Mouse (Mus musculus): ENCODE data around the gene Eipr1. TPM values are rescaled to one million over a fixed set of nuclear protein-coding genes. Genes with fewer than 3 reads are reported as not detected.

Eipr1 gene
- total RNA-seq, 2 experiments from 2014 or later = 14.8 to 15.5 TPM

DNA sequence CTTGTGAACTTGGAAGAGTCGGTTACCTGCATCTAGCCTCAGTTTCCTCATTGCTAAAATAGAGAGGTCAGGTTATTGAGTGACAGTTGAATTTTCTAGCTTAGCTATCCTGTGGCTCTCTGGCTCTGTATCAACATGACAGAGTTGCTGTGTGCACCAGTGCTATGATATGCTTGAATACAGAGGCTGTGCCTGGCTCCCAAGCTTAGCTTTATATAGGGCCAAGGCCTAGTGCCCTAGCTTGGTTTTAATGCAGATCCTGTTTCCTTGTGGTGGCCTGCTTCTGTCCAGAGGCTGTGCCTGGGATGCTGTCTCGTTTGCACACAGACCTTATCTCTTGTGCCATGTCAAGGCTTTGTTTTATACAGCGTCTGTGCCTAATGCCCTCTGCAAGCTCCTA is 66.3 kb downstream of the Eipr1 start:
- no peak for DNase-seq

DNA sequence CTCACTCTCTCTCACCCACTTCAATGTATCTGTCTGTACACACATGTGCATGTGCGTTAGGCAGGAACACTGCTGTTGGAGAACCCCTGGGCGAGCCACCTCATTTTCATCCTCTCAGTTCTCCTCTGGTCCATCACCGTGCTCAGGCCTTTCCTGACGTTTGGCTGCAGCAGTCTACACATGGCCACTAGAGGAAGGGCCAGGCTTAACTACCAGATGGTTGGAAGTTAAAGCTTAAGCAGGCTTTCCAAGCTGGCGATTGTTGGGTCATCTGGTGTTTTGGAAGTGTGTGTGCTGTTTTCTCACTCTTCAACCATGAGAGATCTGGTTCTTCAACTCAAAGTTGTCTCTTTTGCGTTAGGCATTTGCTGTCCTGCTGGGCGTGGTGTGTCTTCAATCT is 71.9 kb downstream of the Eipr1 start:
- DNase-seq = no peak

DNA sequence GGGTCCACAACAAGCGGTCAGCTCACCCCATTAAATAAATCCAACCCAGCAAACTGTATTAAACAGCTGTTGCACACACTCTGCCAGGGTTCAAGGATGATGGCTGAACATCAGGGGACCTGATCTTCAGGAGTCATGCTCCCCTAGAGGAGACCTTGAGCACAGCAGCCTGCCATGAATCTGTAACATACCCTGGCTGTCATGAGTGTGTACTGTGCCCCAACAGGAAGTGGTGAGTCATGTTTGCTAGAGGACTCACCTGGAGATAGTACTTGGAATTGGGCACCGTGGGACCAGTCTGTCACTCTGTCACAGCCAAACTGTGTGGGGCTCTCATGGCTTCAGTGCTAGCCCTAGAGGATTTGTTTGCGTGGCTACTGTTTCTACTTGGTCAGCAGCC is 77.9 kb downstream of the Eipr1 start:
- no peak for DNase-seq

DNA sequence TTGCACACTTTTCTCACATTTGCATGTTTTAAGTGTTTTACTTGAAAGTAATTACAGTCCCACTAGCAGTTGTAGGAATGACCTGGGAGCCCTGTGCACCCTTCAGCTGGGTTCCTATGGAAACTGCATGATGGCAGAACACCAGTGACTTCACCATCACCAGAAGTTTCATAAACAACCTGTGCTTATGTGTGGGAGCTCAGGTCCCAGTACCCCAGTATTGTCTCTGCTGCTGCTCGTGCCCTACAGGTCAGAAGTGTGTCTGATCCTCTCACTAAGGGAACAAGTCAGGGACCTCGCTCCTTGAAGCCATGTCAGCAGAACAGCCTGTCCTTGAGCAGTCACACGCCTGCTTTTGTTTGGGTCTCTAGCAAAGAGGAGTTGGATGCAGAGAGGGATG is 78.9 kb downstream of the Eipr1 start:
- DNase-seq = no peak

DNA sequence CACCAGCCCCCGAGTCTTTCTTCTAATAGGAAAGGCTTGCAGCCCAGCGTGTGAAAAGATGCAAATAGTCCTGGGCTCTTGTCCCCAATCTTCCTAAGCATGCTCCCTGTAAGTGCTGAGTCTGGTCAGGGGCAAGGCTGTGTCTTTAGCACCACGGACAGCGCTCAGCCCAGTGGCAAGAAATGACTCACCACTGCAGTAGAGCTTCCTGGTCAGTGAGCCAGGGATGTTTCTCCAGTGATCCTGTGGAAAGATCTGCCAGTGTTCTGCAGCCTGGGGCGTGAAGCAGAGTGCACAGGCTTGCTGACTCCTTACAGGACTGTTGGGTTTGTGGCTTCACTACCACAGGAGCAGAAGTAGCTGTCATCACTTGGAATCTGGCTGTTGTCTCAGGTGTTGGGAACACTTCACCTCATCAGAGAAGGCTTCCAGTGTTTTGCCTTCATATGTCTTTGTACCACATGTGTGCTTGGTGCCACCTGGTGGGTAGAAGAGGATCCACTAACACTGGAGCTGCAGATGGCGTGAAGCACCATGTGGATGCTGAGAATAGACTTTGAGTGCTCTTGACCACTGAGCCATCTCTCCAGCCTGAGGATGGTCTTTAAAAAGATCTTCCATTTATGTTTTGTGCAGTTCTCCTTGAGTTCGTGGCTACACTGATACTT is 79.6 kb downstream of the Eipr1 start:
- DNase-seq = peak; percentile 83

DNA sequence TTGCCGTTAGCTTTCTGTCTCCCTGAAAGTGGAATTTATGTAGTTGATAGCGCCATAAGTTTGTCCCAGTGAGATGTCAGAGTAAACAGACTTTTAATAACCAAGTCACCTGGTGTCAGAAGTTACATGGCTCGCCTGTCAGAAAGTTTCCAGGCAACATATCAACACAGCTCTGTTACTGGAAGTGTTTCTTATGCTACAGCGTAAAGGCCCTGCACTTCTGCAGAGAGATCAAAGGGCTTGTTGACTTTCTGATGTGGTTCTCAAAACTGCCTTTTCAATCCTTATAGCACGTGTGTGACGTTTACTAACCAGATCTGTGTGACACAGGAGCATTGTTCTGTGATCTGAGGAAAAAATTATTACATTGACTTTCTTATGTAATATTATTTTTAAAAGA is 82.7 kb downstream of the Eipr1 start:
- no peak for DNase-seq

DNA sequence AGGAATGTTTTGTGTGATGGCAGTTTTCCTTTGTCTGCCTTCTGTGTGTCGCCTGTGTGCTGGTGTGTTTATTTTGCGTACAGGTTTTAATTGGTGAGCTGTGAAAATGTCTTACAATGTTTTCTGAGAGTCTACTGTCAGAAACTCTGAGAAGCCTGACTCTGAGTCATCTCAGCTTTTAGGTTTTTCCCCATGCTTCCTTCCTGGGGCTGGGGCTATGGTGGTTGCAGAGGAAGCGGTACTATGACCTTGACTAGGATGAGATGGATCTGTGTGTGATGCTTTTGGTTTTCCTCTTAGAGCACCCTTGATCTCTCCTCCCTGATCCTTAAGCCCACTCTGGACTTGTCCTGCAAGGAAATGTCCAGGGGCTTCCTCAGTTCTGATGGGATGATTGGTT is 84.1 kb downstream of the Eipr1 start:
- no peak for DNase-seq

DNA sequence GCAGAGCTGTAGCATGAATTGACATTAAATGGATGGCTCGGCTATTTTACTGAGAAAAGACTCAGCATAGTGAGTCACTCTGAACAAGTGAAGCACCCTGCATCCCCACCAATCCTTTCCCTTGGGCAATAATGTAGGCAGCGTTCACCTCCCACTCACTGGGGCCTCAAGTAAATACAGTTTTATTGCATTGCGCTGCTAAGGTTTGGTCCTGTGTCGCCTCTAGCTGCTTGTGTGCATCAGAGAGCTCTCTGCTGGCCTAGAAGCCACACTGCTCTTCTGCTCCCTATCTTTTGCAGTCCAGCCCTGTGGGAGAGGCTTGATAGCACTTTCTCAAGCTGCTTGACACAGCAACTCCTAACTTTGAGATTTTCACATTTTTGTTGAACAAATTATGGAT is 86.7 kb downstream of the Eipr1 start:
- DNase-seq = no peak

DNA sequence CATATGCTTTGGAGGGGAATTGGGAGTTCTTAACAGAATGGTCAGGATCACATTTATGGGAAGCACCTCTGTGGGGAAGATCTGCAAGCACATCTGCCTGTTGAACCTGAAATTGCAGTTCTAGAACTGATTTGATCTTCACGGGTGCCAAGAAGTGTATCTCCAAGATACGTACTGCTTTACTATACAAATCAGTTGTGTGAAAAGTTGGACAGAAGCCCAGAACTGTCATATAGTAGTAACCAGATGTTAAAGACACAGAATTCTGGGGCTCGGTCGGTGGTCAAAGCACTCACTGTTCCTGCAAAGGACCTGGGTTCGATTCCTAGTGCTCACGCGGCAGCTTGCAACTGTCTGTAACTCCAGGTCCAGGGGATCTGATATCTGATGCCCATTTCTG is 87.4 kb downstream of the Eipr1 start:
- DNase-seq = no peak

DNA sequence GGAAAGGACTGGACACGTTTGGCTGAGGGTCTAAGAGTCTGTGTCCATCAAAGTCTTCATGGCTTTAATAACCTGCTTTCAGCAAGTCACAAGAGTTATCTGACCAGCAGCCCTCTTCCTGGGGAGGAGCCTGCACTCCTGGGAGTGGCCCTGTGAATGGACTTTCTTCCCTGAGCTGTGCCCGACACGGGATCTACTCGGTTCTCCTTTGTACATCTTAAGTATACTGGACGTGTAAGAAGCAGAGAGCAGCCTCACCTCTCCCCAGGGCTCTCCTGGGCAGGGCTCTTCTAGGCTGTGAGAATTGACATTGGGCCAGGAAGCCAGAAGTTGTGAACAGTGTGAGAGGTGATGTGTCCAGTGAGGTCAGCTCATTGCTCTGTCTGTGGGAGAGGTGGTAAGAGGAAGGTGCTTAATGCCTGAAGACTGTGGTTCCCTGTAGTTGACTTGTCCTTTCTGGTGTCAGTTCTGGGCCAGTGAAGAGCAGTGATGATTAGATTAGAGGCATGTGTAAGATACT is 89.6 kb downstream of the Eipr1 start:
- no peak for DNase-seq

DNA sequence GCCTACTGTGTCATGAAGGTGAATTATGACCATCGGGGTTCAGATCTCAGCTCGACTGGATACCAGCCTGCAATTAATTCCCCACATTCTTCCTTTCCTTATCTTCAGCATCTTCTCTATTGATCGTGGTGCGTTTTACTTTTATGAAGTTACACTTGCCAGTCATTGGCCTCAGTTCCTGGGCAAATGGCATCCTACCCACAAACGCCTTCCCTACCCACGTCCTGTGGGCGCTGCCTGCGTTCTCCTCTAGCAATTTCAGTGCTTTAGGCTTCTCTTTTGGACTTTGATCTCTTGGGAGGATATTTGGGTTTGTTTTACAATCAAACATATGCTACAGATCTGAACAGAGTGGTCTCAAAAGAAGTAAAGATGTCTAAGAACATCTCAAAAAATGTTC is 94.2 kb downstream of the Eipr1 start:
- no peak for DNase-seq

DNA sequence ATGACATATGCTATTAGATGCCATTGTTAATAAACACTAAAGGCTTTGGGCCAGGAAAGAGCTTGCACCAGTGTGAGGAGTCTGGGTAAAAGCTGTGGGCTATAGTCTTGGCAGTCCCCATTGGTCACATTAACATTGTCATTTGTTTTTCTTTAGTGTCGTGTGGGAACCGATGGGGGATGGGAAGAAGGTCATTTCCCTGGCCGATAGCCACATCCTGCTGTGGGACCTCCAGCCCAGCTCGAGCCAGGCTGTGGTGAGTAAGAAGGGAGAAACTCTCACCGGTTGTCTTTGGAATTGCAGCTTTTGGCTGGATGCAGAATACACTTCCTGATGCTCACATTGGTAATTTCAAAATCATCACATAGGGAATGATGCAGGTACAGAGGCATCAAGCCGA is 95.8 kb downstream of the Eipr1 start:
- peak; percentile 62 for DNase-seq

DNA sequence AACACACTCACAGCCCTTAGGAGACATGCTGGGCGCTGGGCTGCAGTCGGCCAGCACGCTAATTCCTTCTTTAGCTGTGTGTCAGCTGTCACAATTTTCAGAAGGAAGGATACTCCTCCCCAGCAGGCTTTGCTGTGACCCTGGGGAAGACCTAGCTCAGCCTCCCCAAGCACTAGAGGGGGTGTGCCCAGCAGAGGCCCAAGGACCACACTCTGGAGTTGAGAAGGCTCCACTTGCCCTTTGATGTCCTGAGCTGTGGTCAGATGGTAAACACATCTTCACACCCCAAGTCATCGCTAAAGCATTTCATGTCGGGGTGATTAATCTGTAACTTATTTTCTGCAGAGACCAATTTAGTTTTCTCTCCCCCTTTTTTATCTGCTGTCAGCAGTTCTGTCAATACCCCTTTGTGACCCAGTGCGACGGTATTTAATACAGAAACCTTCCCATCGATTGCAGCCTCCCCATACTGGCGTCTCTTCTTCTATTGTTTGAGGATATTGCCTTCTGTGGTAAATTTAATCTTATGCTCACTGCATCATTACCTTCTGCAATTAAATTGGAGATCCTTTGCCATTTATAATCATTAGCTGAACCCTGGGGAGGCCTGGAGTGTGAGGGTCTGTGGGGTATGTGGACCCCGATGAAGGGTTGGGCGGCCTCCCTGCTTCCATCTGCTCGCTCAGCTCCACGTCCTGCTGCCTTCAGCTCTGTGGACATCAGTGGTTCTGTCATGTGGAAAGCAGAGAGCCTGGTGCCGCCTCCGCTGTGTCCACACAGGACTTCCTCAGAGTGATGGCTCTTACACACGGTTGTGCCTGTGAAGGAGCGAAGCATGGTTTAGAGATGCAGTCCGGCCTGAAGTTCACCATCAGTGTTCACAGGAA is 97.4 kb downstream of the Eipr1 start:
- DNase-seq = no peak

DNA sequence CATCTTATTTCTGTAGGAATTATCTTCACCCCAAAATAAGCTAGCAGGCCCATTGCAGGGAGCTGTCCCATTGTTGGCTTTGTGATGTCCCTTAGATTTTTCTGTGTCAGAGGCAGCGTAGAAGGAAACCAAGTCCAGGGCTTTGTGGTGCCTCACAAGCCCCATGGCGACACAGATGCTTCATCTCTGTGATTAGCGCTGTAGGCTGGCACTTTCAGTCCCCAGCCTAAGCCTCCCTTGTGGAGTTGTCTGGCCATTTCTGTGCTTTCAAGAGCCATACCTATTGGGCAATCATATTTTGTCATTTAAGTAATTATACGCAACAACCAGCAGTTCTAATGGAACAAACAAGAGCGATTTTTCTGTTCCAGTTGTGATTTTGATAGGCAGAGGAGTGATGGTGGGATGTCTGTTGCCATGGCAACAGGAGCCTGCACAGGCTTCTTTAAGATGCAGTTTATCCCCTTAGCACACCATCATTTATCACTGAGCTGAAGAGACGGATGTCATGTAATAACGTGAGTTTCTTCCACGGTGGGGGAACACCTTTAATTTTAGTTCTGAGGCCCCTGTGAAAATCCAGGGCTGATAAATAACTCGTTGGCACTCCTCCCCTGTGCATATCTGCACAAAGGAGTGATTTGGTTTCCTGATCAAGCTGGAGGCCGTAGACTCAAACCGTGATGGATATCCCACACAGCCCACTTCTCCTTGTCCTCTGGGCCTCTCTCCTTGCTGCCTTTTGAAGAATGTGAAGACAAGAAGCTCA is 108.1 kb downstream of the Eipr1 start:
- no peak for DNase-seq

DNA sequence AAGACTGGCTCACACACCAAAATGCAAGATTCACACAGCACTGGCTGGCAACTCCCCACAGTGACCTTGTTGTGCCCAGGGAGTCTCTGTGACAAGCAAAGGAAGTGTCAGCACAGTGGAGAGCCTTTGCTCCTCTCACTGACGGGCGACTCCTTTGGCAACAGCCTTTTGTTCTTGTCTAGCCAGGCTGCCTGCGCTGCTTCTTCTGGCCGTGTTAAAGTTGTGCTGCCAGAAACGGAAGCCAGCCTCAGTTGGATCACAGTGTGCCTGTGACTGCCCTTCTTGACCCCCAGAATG is 108.6 kb downstream of the Eipr1 start:
- DNase-seq = peak; percentile 8

DNA sequence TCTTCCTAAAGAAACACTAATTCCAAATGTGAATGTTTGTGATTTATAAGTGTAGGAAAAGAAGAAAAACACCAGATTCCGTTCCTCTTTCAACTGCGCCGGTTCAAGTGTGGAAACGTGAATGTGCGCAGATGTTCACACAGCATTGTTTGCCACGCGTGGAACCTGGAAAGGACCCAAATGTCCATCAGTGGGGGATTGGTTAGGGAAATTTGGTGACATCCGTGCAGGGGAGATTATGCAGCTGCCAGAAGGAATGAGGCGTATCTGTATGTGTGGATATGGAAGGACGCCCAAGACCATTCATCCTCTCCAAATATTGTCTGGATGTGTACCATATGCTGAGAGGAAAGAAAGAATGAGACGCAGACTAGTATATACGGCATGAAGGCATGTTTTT is 111.7 kb downstream of the Eipr1 start:
- DNase-seq = no peak

DNA sequence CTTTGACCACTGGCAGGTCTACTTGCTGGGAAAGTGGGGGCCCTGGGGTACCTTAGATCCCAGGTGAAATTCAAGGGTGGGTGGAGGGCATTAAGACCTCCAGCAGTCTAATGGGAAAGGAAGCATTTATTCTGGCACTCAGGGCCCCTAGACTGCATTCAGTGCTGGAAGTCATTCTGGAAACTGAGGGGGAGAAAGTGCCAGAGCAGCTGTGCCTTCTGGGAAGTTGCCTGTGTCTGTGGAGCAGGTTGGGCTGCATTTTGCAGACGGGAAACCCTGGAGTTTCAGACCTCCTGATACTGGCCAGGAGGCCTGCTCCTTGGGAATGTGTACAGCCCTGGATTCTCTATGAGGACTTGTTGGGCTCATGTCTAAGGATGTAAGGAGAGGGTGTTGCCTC is 114.5 kb downstream of the Eipr1 start:
- DNase-seq = no peak

DNA sequence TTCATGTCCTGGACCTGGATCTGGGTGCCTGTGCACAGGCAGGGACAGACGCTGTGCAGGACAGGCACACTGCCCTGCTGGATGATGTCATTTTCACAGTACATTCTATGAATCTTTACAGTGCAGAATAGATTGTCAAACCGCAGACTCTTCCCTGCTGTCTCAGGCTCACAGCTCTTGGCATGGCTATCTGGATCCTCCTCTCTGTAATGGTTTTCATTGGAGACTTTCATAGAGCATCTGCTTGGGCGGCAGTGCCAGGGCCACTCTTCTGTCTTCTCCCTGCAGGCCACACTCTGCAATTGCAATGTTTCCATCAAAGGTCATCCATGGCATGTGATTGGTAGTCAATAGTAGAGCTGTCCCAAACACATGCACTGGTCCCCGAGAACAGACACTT is 117.2 kb downstream of the Eipr1 start:
- no peak for DNase-seq

DNA sequence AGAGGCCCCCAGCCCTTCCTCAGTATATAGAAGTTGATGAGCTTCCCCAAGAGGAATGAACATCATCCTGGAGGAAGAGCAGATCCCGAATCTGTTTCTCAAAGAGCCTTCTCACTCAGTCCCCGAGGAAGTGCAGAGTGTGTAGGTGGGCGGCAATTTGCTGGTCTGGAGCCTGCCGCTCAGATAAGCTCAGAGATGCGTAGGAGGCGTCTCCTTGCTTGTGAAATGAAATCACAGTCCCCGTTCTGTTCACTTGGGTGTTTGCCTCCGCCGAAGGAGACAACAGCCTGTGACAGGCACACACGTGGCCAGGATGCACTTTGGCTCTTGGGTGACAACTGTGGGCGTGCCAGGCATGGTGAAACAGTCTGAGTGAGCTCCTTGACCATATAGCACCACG is 120.7 kb downstream of the Eipr1 start:
- DNase-seq = no peak

DNA sequence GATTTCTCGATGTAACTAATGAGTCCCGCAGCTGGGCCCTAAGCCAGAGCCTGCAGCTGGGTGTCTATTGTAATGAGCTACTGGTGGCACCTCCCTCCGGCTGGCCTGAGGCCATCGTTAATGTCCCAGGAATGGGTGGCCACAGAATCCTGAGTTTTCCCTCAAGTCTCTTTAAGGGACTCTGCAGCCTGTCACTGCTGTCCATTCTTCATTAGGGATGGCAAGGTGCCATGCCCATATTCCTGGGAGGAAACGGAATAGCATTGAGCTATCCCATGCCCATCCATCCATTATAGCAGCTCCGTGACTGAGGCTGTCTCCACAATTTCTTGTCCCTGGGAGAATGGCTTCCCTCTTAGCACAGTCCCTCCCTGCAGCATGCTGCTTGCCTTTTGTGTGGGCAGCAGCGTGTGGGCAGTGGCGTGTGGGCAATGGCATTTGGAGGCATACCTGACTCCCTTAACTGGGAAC is 123.2 kb downstream of the Eipr1 start:
- no peak for DNase-seq

DNA sequence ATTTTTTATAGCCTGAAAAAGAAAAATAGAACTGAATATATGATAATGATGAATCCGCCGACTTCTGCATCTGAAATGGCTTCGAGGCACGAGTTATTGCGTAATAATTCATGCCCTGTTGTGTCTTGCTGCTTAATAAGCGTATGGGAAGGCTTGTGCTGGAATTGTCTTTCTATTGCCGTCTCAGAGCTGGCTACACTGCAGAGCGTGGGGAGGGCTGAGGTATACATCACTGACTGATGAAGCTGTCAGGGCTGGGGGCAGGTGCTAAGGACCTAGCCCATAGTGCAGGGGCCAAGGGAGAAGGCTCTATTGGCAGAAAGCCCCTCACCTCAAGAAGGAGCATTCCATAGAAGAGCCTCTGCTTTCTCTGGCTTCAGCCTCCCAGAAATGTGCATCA is 123.9 kb downstream of the Eipr1 start:
- no peak for DNase-seq

DNA sequence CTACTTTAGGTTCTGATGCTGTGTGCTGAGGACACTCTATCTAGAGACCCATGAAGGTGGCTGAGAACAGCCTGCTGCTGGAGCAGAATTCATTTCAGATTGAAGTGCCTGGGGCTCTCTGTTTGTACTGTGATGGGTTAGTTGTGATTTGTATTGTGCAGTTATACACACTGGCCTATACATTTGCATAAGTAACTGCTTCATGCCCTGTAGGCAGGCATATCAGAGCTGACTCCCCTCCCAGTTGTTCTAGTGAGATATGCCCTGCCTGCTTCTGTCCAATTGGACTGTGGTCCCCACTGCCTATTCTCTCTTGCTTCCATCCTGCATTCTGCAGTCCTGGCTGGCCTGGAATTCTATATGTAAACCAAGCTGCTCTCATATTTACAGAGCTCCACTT is 128.9 kb downstream of the Eipr1 start:
- DNase-seq = no peak

DNA sequence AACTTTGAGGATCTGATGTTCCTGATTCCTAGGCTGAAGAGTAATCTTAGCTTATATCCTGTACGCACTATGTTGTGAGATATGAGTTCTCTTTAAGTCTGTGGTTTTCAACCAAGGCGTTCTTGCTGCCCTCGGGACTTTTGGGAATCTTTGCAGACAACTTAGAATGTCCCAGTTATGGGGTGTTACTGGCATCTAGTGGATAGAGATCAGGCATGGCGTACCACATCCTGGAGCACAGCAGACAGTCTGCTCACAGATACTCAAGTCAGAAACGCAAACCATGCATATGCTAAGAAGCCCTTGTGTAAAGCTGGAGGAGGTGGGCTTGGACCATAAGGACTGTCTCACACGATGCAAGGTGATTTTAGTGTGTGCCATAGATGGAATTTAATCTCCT is 136.1 kb downstream of the Eipr1 start:
- DNase-seq = no peak

Measured in adrenal gland, postnatal 10 days (tissue).